Mouse (Mus musculus): ENCODE results near the gene Taf12. TPM values are rescaled to one million over a fixed set of nuclear protein-coding genes. Genes with fewer than 3 reads are reported as not detected.

The Taf12 gene
- 10 to 100 TPM; 24.6 to 26.2 TPM for total RNA-seq (2021)
- long read RNA-seq, experiment 1, transcript Taf12-201 (6 exons, 3,787 nt), result major isoform, 24 of 29 reads
- long read RNA-seq, experiment 1, partial matches to known transcripts, result 0 of 29 reads
- long read RNA-seq, experiment 1, other reads (novel, unspliced or antisense), result 5 of 29 reads
- long read RNA-seq, experiment 2, transcript Taf12-201 (6 exons, 3,787 nt), result major isoform, 35 of 38 reads
- long read RNA-seq, experiment 2, partial matches to known transcripts, result 0 of 38 reads
- long read RNA-seq, experiment 2, other reads (novel, unspliced or antisense), result 3 of 38 reads

DNA sequence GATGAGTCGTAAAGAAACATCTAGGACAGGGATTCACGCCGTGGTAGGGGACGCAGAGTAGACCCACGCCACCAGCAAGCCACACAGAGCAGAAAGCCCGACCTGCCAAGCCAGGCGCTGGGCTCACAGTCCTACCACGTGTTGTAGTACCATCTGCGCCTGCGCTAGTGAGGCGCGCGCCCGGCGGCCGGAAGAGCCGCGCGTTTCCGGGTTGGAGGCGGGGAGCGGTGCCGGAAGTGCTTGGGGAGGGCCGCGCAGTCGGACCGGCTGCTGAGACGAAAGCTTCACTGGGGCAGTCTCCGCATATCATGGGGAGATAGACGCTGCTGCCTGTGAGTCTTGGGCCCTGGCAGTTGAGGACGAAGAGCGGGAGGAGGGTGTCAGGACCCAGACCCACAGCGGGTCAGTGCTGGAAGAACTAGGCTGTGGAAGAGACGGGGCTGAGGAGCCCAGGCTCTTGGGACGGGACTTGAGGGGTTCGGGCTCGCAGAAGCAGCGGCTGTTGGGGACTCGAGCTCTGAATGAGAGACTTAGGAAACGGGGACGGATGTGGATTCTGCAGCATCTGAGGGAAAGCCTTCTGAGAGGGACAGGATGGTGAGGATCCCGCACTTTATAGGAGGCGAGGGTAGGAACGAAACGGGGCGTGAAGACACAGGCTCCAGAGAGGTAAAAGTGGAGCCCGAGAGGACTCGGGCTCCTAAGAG lies at the start of gene Taf12:
Gene Taf12, plus strand, starts transcription at position 220 of the 707 bp plus-strand sequence.
- H3K27ac ChIP-seq, result peak within 1 kb of the TSS; percentile 95
- TF ChIP-seq CTCF (conservative IDR thresholded peaks at IDR 0.05), result no peak
- H3K4me3 ChIP-seq, result peak within 1 kb of the TSS; percentile 85
- peak; percentile 90 for DNase-seq (ENCODE audit: low spot score in 2 of 2)

DNA sequence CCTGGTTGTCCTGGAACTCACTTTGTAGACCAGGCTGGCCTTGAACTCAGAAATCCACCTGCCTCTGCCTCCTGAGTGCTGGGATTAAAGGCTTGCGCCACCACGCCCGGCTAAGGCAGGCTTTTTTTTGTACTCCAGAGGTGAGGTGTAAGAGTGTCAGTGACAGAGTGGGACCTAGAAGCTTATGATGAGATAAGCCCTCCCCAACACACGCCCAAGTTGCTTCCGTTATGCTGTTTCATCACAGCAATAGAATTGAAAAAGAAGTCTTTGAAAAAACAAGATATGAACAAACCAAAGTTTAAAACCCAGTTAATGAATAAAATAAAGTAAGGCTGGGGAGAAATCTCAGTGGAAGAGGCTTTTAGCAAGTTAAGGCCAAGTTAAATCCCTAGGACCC lies 43.8 kb upstream of the Taf12 start:
- no peak overlapping the region for H3K4me3 ChIP-seq
- no peak for TF ChIP-seq CTCF (conservative IDR thresholded peaks at IDR 0.05)
- no peak overlapping the region for H3K27ac ChIP-seq
- DNase-seq (ENCODE audit: low spot score in 2 of 2), result no peak

DNA sequence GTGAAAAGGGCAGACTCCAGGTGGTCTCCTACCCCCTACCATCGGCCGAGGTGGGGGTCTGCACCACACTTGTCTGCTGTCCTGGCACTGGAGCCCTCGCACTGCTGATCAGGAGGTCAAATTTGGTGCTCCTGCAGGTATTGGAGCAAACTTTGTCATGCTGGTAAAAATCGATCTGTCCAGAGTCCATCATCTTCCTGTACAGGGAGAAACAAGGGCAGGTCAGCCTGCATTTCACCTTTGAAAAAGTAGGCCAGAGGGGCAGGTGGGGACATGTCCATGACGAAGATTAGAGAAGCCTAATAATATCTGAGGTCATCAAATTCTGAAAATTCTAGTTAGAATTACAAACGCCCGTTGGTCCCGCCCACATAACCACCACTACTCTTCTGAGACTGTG lies 39.5 kb upstream of the Taf12 start:
- no peak for TF ChIP-seq CTCF (conservative IDR thresholded peaks at IDR 0.05)
- no peak for DNase-seq (ENCODE audit: low spot score in 2 of 2)
- Histone ChIP-seq H3K4me3 (no peak overlapping the region), H3K27ac (no peak overlapping the region)

DNA sequence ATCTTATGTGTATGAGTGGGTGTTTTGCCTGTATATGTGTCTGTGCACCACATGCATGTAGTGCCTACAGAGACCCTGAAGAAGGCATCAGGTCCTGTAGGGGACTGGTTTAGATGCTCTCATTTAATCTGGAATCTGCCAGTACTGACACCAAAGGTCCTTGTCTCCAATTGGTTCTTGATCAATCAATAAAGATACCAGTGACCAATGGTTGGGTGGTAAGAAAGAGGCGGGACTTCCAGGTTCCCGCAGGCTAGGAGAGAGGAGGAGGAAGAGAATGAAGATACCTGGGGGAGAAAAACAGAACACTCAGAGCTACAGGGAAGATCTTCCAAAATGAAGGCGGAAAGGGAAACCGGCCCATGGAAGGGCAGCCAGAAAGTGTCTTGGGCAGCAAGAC lies 35.8 kb upstream of the Taf12 start:
- Histone ChIP-seq H3K27ac (no peak overlapping the region), H3K4me3 (no peak overlapping the region)
- TF ChIP-seq CTCF (conservative IDR thresholded peaks at IDR 0.05), result no peak
- DNase-seq (ENCODE audit: low spot score in 2 of 2), result no peak

DNA sequence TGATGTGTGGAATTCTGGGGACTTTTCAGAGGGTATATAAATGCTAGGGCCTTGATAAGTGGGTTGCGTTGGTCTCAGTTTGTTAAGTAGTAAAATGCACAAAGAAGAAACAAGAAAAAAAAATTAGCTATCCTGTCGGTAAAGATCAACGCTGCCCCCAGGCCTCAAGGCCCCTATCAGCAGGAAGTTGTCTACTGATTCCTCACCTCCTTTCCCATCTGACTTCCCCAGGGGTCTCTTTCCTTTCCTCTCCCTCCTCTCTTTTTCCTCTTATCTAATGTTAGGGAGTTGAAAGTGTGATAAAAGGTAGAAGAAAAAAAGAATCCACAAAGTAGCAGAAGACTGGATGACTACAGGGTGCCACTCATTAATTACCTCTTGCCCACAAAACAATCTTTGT lies 33.8 kb upstream of the Taf12 start:
- no peak for DNase-seq (ENCODE audit: low spot score in 2 of 2)
- H3K27ac ChIP-seq, result no peak overlapping the region
- no peak for TF ChIP-seq CTCF (conservative IDR thresholded peaks at IDR 0.05)
- no peak overlapping the region for H3K4me3 ChIP-seq

DNA sequence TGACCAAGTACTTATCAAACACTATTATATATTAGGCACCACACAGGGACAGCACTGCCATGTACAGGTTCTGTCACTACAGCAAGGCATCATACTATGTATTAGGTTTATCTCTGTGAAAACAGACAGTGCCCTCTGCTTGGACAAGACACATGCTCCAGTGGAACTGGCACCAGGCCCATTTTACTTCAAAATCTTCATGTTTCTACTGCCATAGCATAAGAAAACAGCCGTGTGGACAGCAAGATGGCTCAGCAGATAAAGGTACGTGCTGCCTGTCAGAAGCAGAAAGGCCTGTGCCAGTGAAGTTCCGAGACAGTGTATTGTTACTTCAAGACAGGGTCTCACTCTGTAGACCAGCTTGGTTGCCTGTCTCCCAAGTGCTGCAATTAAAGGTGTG lies 33.0 kb upstream of the Taf12 start:
- no peak for TF ChIP-seq CTCF (conservative IDR thresholded peaks at IDR 0.05)
- DNase-seq (ENCODE audit: low spot score in 2 of 2), result no peak
- Histone ChIP-seq H3K4me3 (no peak overlapping the region), H3K27ac (no peak overlapping the region)

DNA sequence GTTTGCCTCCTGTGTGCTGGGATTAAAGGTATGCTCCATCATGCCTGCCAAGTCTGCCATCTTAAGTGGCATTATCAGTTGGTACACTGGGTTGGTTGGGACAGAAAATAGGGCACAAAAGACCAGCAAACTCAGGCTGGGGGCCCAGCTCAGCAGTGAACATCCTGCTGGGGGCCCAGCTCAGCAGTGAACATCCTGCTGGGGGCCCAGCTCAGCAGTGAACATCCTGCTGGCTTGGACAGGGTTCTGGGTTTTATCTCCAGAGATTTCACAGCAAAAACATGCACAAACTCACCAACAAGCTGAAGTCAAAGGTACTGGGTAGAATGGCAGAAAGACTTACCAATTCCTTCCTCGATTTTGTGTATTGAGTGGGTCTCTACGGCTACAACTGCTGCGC lies 28.5 kb upstream of the Taf12 start:
- DNase-seq (ENCODE audit: low spot score in 2 of 2), result no peak
- Histone ChIP-seq H3K27ac (no peak overlapping the region), H3K4me3 (no peak overlapping the region)
- TF ChIP-seq CTCF (conservative IDR thresholded peaks at IDR 0.05), result no peak

DNA sequence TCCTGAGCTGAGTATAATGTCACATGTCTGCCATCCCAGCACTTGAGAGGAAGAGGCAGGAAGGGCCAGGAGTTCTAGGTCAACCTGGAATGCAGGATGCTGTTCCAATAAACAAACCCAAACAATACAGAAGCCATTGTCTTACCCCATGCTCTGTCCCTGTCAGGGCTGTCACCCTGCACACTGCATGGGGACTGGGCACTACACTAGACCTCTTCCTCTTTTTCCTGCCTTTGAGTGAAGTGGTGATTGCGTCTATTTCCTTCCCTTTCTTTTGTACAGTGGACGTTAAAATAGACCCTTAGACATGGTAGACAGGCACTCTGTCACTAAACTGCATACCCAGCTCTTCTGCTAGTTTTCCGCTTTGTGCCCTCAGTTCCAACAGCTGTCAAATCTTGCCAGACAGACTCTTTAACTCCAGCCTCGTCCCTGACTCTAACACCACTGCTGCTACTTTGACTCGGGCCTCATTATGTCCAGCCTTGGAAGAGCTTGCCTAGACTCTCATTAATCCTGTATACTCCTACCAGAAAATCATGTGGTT lies 26.7 kb upstream of the Taf12 start:
- TF ChIP-seq CTCF (conservative IDR thresholded peaks at IDR 0.05), result no peak
- Histone ChIP-seq H3K27ac (peak overlapping the region; percentile 68; the same call in 1 of the 2 replicates), H3K4me3 (no peak overlapping the region)
- DNase-seq (ENCODE audit: low spot score in 2 of 2), result no peak

DNA sequence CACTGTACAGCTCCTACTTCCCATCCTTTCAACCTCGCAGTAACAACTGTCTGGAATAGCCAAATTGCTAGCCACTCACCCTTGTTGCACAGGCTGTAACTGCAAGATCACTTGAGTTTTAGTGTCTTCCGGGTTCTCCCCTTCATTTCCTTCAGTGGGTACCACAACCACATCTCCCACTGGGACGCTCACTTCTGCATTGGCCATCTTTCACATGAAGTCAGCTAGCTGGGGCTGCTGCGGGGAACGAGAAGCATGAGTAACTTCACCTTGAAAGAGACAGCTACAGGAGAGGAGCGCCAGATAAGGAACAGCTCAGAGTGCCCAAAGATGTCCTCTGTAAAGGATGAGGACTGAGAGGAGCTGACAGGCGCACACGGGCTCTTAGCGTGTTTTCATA lies 22.6 kb upstream of the Taf12 start:
- TF ChIP-seq CTCF (conservative IDR thresholded peaks at IDR 0.05), result no peak
- Histone ChIP-seq H3K27ac (no peak overlapping the region), H3K4me3 (no peak overlapping the region)
- DNase-seq (ENCODE audit: low spot score in 2 of 2), result no peak

DNA sequence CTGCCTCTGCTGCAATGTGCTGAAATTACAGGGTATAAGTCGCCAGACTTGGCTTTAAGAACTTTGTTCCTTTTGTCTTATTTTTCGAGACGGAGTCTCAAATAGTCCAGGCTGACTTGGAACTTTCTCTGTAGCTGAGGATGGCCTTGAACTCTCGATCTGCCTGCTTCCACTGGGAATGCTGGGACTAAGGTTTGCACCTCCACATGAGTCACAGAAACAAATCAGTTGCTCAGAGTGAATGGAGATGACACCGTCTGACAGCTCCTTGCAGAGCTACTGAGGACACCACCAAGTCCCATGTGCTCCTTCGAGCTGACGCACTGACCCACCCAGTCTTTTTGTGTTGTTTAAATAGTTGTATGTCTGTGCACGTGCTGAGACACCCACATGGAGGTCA lies 21.0 kb upstream of the Taf12 start:
- Histone ChIP-seq H3K27ac (no peak overlapping the region), H3K4me3 (no peak overlapping the region)
- no peak for TF ChIP-seq CTCF (conservative IDR thresholded peaks at IDR 0.05)
- no peak for DNase-seq (ENCODE audit: low spot score in 2 of 2)

DNA sequence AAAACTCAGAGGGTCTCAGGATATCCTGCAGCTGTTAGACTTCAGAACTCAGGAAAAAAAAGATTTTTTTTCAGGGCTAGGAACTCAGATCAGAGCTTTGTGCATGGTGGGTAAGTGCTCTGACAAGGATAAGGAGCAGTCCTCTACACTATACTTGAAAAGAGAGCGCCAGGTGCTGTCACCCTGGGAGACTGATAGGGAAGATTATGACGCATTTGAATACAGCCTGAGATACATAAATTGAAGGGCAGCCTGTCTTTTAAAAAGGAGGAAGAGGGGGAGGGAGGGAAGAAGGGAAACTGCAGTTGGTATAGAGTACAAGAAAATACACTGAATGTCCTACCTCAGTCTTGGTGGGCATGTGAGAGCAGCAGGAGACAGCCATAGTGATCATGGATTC lies 20.6 kb upstream of the Taf12 start:
- H3K27ac ChIP-seq, result no peak overlapping the region
- H3K4me3 ChIP-seq, result no peak overlapping the region
- DNase-seq (ENCODE audit: low spot score in 2 of 2), result no peak
- TF ChIP-seq CTCF (conservative IDR thresholded peaks at IDR 0.05), result no peak

DNA sequence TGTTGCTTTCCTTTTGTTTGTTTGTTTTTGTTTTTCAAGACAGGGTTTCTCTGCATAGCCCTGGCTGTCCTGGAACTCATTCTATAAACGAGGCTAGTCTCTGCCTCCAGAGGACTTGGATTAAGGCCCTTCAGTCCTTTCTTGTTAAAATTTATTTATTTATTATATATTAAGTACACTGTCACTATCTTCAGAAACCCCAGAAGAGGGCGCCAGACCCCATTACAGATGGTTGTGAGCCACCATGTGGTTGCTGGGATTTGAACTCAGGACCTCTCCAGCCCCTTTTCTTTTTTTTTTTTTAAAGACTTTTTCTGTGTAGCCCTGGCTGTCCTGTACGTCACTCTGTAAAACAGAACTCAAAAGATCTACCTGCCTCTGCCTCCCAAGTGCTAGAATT lies 19.2 kb upstream of the Taf12 start:
- Histone ChIP-seq H3K27ac (no peak overlapping the region), H3K4me3 (no peak overlapping the region)
- DNase-seq (ENCODE audit: low spot score in 2 of 2), result no peak
- TF ChIP-seq CTCF (conservative IDR thresholded peaks at IDR 0.05), result peak; percentile 57

DNA sequence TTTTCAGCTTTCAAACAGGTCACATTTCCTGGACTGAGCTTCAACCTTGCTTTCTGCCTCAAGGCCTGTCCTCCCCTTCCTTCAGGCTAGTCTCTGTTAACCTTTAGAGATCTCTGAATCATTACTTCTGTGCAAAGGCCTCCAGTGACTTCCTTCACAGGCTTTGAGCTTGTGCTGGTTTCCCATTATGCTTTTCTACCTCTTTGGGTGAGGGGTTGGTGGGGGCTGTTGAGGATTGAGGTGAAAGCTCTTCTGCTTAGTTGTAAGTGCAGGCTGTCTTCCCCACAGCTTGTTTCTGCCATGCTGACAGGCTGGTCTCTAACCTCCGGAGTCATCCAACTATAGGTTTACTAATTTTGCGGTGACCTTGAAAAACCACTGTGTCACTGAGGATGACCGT lies 17.8 kb upstream of the Taf12 start:
- Histone ChIP-seq H3K4me3 (no peak overlapping the region), H3K27ac (no peak overlapping the region)
- TF ChIP-seq CTCF (conservative IDR thresholded peaks at IDR 0.05), result no peak
- no peak for DNase-seq (ENCODE audit: low spot score in 2 of 2)

DNA sequence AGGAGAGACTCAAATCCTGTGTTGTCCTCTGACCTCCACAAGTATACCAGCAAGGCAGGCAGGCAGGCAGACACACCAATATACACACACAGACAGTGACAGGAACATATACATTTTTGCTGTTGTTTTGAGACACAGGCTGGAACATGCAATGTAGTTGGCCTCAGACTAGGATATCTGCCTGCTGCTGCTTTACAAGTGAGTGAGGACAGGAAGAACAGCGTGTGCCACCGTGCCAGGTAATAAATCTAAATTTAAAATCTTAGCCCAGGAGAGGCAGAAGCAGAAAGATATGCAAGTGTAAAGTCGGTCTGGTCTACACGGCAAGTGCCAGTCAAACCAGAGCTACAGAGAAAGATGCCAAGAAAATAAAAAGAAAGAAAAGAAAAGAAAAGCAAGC lies 14.9 kb upstream of the Taf12 start:
- peak overlapping the region; percentile 96; the same call in 1 of the 2 replicates for H3K27ac ChIP-seq
- DNase-seq (ENCODE audit: low spot score in 2 of 2), result no peak
- H3K4me3 ChIP-seq, result peak overlapping the region; percentile 61; the same call in 1 of the 2 replicates
- no peak for TF ChIP-seq CTCF (conservative IDR thresholded peaks at IDR 0.05)
